Mouse (Mus musculus) frontal cortex, postnatal 10 days (tissue): ENCODE data around the gene Aqp3.
"Not testable (repeated sequence)": the region's sequence is repeated elsewhere in the genome, so short reads cannot be mapped to it uniquely, and the experiment has no call there.

Source experiments
- DNase-seq, 2 experiments: peaks; one replicate each; pipeline ENCODE4 v3.0.0; 2022; ENCODE audit warnings: low spot score in 2 of 2, mixed read lengths in 1 of 2

Gene Aqp3

DNA sequence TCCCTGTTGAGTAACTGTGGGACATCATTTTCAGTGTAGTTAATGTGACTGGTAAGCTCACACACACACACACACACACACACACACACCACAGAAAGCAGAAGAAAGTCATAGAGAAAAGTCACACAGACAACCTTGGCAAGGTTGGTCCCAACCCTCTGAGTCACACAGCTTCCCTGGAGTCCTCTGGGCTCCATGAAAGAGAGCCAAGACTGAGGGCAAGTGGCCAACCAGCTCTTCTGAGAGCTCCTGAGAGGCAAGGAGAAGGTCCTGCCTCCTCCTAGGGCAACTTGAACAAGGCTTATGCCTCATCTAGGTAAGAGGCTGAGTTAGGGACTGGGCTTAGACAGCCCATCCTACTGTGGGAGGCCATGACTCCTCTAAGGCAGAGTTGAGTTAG, 4.9 kb upstream of the Aqp3 start:
- DNase-seq = no peak

DNA sequence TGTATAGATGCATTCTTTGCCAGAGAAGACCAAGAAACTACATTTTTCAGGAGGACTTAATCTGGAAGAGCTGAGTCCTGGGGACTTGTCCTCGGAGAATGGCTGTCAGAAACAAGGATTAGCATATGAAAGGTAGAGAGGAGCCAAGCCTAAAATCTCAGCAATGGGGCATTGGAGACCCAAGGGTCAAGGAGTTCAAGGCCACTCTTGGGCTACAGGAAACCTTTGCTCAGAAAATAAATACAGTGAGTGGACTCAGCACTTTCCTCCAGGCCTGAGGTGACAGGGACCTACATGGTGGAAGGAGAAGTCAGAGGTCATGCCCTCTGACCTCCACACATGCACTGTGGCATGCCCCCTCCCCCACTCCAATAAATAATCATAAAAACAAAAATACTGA, 3.0 kb upstream of the Aqp3 start:
- DNase-seq = no peak

DNA sequence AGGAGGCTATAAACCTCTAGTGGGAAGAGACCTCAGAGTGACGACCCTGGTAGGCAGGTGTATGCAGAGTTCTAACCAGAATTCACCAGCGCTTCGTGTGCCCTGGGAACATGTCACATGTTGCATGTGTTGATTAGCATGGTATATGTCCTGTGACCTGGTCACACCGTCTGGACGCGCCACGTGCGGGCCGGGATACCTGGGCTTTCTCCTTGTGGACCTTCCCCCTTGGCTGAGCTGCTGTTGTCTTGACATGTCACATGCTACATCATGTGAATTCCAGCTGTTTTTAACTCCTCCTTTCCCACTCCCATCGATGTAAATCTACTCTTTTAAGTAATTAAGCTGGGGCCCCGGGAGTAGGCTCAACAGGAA, 581 bp upstream of the Aqp3 start:
- no peak for DNase-seq

DNA sequence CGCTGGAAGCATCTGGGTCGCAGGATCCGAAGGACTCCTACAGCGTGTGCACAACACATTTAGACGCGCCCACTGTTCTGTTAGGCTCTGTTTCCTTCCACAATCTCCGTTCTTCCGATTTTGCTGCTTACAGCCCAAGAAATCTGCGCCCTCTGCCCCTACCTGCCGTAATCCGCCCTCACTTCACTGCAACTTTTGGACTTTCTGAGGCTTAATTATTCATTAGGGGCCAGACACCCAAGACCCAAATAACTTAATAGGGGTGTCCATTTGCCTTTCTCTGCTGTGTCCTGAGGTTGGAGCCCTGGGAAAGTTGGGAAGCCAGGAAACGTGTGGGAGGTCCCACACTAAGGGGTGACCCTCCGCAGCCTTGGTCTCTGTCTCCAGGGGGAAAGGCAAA, 602 bp downstream of the Aqp3 start:
- no peak for DNase-seq

DNA sequence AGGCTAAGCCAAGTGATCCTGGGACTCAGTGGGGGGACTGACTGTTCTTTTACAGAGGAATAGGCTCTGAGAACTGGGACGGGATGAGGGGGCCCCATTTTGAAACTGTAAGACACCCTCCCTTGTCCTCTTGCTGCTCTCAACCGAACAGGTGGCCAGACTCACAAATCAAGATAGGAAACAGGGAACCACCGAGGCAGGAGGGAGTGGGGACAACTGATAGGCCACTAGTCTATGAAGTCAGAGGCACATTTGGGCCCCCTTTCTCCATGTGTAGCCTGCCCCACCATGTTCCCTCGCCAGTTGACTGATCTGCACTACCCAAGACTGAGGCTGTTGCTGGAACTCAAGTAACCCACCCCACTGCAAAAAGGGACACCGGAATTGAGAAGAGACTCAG, 1.2 kb downstream of the Aqp3 start:
- no peak for DNase-seq

DNA sequence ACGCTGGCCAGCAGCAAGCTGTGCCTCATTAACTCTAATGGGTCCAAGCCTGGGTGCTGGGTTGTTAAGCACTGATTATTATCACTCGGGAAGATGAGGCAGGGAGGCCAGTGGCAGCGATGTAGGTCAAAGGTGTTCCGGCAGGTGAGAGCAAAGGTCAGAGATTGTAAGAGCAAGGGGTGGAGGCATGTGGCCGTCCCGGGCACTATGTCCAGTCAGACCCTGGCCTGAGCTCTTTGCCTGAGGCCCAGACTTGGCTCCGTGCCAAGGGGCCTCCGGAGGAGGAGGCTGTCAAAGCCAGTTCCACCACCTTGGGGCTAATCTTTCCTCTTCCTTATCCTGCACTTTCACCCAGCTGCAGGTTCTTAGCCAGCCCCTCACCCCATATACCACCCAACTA, 1.8 kb downstream of the Aqp3 start:
- DNase-seq = no peak

DNA sequence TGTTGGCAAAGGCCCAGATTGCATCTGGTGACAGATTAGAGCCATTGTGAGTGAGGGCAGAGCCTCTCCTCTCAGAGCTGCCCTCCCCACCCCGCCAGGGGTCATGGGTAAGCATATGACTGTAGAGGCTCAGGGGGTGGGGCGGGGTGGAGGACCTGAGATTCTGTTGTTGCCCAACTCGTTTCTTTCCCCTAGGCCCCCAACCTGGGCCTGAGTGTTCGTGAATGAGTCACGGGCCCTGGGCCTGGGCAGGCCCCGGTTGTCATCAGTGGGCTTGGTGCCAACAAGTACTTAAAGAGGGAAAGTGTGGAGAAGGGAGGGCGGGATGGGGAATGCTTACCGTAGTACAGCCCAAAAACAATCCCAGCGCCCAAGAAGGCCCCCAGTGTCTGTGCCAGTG, 3.6 kb downstream of the Aqp3 start:
- no peak for DNase-seq

DNA sequence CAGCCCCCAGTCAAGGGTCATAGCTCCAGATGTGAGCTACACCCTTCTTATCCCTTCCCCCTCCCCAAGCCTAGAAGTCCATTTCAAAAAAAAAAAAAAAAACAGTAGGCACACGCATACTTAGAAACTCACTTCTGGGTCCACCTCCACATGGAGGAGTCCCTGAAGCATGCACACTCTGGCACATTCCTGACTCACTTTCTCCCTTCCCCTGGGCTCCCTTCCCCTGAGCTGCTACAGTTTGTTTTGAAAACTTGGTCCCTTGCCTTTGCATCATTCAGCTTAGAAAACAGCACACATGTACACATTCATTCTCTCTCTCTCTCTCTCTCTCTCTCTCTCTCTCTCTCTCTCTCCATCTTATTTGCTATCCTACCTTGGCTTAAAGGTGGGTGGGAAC, 5.0 kb downstream of the Aqp3 start:
- no peak for DNase-seq

DNA sequence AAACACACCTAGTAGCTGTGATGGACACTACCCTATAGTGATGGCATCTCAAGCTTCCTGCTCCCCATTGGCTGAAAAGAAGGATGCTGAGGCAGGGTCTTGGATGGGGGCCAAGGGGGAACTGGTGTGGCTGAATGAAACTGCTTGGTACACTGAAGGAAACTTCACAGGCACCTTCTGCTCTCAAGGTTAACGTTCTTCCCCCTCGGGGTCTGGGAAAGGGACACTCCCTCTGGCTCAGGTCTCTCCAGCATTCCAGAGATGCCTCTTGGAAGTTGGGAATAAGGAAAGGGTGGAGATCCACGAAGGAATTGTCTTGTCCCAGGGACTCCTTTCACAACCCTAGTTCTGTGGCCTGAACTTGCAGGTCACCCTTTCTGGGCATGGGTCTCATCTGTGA, 6.6 kb downstream of the Aqp3 start:
- no peak for DNase-seq

DNA sequence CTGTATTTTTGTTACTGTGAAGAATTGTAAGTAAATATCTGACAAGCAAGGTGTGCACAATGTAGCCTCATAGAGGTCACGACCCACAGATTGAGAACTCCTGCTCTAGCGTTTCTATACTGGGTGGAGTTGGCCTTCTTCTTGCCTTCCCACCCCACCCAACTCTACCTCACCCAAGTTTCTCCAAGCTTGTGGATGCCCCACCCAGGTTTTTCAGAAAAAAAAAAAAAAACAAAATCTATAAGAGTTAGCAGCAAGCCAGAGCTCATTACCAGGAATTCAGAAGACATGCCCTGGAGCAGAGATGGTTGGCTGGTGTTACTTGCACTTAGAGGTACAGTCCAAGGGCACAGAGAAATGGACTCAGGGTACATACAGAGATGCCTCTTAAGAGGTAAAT, 8.3 kb downstream of the Aqp3 start:
- no peak for DNase-seq

DNA sequence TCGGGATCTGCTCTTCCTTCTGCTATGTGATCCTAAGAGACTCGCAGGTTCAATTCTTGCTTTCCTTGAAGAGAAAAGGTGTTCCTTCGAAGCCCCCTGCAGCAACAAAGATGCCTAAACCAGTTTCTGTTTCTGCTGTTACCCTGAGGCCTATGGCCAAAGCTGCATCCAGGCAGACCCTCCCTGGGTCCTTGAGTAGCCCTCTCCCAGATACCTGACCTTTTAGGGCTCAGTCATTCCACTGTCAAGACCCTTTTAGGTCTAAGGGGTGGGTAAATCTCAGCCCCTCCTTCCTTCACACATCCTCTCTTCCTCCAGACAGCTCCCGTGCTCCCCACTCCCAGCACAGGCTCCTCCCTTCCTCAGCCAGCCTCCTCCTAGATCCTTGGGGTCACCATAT, 8.8 kb downstream of the Aqp3 start:
- no peak for DNase-seq

DNA sequence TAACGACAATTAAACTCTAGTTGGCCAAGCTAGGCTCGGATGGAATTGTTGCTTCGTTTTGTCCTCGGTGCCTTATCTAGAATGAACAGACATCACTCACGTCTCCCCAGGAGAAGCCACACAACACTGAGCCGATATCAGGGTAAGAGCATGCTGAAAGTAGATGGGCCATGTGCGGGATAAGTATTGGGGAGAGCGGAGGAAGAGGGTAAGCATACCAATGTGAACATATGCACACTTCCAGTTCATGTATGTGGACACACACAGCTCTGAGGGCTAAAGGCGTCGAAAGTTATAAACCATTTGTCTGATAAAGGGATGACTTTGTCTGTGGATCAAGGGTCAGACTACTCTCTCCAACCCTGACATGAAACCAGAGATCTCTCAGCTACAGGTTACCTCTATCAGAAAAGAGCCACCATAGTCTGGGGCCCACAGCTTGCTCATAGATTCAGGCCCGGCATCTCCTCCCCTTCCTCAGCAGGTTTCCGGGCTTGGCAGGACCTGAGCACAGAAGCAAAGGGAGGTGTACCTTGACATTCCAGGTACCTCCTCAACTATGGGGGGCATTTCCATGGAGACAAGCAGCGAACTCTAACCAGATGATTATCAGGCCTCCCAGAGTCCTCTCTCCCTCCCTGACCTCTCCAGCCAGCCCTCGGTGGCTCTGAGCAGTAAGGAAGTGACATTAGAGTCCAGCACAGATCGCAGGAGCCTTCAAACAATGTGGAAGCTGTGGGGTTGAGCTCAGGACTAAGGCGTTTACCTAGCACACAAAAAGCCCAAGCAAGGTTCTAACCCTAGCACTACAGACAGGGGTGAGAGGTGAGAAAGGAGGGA, 10.3 kb downstream of the Aqp3 start:
- no peak for DNase-seq

DNA sequence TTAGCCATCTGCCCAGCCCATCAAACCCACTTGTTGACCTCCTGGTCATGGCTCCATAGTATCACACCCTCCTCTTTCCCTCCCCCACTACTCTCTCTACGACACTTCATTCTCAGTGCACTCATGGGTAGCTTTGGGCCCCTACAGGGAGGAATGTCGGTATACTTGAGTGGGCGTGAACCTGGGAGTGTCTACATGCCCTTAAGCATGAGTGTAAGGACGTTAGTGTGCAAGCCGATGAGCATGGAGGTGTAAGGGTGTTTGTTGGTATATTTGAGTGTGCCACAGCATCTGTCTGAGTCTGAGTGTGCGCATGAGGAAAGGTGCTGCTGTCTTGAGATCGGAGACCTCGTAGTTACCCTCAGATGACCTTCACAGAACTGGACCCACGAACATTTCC, 11.0 kb downstream of the Aqp3 start:
- no peak for DNase-seq

DNA sequence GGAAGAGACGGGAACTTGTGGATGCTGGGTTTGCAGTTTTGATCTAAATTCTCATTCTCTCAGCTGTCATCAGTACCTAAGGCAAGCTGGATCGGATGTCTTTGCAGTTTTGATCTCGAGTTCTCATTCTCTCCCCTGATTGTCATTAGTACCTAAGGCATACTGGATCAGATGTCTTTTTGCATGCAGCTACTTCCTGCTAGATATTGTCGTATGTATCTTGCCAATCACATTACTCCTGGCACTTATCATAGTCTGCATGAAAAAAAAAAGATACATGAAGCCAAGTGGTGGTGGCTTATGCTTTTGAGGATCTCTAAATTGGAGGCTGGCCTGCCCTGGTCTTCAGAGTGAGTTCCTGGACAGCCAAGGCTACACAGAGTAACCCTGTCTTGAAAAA, 13.2 kb downstream of the Aqp3 start:
- no peak for DNase-seq

DNA sequence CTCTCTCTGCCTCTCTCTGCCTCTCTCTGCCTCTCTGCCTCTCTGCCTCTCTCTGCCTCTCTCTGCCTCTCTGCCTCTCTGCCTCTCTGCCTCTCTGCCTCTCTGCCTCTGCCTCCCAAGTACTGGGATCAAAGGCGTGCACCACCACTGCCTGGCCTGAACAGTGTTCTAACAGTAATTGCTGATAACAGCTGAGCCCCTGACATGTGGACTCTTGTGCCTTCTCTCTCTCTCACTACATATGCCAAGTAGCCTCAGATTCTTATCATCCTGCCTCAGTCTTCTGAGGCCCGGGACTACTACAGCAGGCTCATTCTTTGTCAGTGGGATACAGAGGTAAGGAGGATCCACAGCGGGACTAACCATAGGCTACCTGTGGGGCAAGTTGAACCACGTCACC, 15.2 kb downstream of the Aqp3 start:
- not testable (repeated sequence) for DNase-seq

DNA sequence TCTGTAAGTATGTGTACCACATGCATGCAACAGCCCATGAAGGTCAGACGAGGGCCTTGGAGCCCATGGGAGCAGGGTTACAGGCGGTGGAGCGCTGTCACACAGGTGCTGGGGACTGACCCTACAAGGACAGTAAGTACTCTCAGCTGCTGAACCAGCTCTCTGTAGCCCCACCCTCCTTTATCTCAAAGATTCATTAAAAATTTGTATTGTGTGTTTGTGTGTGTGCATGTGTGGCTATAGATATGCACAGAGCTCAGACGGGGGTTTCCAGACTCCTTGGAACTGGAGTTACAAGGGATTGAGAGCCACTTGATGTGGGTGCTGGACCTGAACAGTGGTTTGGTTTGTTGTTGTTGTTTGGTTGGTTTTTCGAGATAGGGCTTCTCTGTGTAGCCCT, 16.2 kb downstream of the Aqp3 start:
- no peak for DNase-seq

DNA sequence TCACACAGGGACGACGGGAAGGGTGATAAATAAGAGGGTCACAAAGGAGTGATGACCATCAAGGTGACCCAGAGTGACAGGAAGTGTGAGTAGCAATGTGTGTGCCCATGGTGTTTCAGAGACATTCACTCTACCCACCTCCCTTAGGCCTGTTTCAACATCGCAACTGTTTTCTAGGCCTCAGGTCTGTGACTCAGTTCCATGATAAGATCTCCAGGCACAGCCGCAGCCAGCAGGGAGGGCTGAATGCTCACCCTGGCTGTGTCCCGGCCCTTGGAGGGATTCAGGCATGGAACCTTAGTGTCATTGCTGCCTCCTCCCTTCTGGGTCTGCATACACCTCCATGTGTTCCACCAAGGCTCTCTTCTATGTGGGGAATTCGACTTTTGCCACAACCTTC, 19.3 kb downstream of the Aqp3 start:
- DNase-seq = no peak

DNA sequence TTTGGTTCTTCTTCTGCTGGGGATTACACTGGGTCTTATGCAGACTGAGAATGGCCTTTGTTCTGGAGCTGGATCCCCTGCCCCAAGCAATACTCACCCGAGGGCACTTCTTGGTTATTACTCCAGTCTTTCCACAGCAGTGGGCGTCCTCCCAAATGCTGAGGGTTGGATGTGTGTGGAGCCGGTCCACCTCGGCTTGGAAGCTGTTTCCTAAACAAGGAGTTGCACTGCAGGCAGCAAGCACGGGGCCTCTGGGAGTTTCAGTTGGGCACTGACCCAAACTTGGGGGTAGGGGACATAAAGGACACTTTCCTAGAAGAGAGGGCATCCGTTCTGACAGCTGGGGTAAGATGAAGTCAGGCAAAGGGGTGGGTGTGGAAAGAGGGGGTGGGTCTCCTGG, 23.5 kb downstream of the Aqp3 start:
- no peak for DNase-seq

DNA sequence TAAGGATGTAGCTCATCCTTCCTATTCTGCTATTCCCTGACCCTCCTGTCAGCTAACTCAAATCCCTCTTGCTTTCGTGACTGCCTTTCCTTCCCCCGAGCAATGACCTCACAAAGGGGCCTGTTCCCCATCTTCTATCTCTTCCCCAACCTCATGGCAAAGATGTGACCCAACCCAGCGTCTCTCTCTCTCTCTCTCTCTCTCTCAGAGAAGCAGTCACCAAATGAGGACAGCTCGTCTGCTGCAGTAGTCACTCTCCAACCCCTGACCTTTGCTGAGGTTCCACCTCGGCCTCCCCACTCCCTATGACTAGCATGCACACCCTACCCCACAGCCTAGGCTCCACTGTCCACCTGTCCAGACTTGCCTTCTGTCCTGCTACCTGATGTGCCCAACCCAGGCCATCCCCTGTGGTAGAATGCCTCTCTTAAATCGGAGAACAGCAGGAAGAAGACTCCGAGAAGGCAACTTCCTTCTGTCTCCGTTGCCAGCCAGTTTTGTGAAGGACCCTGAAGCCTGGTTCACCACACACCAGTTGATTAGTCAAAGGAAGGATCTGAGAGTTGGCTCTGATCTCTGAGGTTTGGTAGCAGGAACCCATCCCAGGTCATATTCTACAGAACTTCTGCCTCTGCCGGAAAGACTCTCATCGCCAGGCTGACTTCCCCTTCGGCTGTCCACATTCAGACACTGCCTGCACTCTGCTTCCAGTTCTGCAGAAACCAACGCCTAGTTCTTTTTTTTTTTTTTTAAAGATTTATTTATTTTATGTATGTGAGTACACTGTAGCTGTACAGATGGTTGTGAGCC, 24.8 kb downstream of the Aqp3 start:
- no peak for DNase-seq

DNA sequence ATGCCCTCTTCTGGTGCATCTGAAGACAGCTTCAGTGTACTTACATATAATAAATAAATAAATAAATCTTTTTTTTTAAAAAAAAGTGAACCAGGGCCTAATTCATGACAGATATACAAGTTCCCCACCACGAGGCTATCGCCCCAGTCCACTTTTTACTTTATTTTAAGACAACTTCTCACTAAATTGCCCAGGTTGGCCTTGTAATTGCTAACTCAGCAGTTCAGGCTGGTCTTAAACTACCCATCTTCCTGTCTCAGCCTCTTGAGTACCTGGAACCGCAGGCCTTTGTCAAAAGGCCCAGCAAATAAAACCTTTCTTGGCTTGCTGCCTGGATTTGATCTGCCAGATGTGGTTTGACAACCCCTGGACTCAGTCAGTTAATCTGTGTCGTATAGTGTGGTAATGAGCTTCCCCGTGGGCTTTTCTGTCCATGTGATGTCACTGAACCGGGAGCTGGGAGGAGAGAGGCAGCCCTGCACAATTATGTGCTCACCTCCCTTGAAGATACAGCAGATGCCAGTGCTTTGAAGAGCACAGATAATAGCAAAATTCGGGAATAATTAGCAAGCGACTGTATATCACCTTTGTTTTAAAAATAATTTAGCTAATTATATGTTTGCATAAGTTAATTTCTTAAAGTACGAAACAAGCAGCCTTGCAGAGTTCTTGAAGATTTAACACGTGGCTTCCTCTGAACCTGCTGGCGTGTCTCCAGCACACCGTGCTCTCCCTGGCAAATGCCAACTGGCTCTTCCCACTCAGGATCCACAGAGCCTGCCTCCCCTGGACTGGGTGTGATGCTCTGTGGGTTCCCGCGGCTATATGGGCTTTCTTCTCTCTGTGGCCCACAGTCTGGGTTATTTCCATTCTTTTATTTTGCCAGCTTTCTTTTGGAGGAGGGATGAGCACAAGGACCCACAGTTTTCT, 26.2 kb downstream of the Aqp3 start:
- DNase-seq = no peak

DNA sequence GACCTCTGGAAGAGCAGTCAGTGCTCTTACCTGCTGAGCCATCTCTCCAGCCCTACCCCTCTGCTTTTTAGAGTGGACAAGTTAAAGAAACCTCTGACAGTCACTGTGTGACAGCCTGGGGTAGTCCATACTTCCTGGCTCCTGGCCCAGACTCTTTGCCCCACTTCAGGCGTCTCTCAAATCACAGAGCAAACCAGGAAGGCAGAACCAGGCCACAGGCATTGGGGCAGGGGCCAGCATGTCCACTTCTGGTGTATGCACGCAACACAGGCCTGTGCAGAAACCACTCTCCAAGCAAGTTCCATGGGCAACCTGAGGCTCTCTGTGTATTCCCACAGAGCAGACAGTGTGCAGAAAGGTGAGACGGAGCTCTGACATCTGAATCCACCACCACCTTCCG, 32.8 kb downstream of the Aqp3 start:
- no peak for DNase-seq
